Mouse (Mus musculus): ENCODE measurements around the gene Swap70. TPM values are rescaled to one million over a fixed set of nuclear protein-coding genes. Genes with fewer than 3 reads are reported as not detected.

The Swap70 gene
- polyA plus RNA-seq, 1 experiment from 2014 or later = 25.2 TPM

DNA sequence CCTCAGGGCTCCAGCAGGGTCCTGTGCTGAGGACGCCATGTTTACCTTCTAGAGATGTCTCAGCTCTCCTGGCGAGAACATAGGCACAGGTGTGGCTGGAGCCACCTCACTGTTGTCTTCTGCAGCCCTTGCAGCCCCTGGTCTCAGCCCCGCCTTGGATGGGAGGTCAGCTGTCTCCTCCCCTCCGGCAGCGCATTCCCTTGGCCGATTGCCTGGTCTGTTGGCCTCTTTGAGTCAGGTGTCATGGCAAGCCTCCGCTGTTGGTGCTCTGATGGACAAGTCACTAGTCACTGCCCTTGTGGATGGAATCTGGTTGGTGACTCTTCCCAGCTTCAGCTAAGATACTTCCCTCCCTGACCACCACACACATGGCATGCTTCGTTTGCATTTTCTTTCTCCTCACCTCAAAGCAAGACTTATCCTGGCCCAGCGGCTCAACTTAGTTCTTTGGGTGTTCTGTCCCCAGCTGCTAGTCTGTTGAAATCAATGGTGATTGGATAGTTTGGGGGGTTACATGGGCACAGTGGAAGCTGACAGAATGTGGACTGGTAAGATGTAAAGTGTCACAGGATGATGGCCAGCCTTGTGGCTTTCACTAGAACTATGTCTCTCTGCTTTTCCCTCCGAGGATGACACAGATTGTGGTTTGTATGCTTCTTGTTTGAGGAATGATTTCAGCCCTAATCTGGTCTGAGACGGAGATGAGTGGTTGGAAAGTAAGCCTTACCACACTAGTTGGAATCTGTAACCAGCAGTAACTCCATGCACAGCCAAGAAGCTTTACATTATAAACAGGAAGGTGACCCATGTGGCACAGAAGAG lies 60.1 kb downstream of the Swap70 start:
- H3K4me1 ChIP-seq (ENCODE audit: control insufficient read depth, insufficient read depth, low read length) = no peaks in the 10 kb centered on the region
- no peak overlapping the region for H3K4me2 ChIP-seq (replicated peaks; ENCODE audit: low read depth, low read length)
- peaks cover 23% of the 10 kb centered on the region for H3K36me3 ChIP-seq (ENCODE audit: control insufficient read depth, insufficient read depth, low read length)
- WGBS = 89% methylated on average over 11 of the region's 11 CpGs
- H3K9me3 ChIP-seq (ENCODE audit: control insufficient read depth, low read depth, low read length) = no peaks in the 10 kb centered on the region
- no peak overlapping the region for H3K9ac ChIP-seq (replicated peaks; ENCODE audit: low read depth, low read length)
- no peak overlapping the region for H3K27ac ChIP-seq (ENCODE audit: low read length)
- H3K4me3 ChIP-seq (ENCODE audit: low read depth, low read length) = no peak overlapping the region
- ATAC-seq (ENCODE audit: insufficient number of reproducible peaks, insufficient read depth, low FRiP score, low read depth) = no peak
- H3K27me3 ChIP-seq (ENCODE audit: control insufficient read depth, insufficient read depth, low read length) = no peaks in the 10 kb centered on the region

DNA sequence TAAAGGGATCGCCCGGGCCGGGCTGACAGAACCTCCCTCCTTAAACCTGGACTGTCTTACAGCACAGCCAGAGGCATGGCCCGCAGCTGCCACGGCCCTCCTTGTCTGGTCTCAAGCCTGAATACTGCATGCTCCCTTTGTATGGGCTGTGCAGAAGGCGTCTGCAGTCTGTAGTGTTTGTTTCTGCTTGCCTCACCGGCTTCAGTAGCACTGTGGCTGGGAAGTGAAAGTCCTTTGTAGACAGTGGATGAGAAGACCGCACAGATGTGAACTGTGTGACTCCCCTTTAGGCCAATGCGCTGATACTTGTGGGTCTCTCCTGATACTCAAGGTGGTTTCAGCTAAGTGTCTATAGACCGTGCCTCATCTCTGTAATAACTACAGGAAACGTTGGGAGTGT lies 61.3 kb downstream of the Swap70 start:
- Histone ChIP-seq H3K27me3 (ENCODE audit: control insufficient read depth, insufficient read depth, low read length) (no peaks in the 10 kb centered on the region), H3K4me2 (replicated peaks; ENCODE audit: low read depth, low read length) (no peak overlapping the region), H3K9me3 (ENCODE audit: control insufficient read depth, low read depth, low read length) (no peaks in the 10 kb centered on the region), H3K9ac (replicated peaks; ENCODE audit: low read depth, low read length) (no peak overlapping the region), H3K4me3 (ENCODE audit: low read depth, low read length) (no peak overlapping the region), H3K4me1 (ENCODE audit: control insufficient read depth, insufficient read depth, low read length) (0 out of 2 replicates have a peak, but pooled peaks cover 5% of the 10 kb centered on the region), H3K36me3 (ENCODE audit: control insufficient read depth, insufficient read depth, low read length) (peaks cover 23% of the 10 kb centered on the region), H3K27ac (ENCODE audit: low read length) (no peak overlapping the region)
- no peak for ATAC-seq (ENCODE audit: insufficient number of reproducible peaks, insufficient read depth, low FRiP score, low read depth)
- WGBS = 87% methylated on average over 11 of the region's 11 CpGs

DNA sequence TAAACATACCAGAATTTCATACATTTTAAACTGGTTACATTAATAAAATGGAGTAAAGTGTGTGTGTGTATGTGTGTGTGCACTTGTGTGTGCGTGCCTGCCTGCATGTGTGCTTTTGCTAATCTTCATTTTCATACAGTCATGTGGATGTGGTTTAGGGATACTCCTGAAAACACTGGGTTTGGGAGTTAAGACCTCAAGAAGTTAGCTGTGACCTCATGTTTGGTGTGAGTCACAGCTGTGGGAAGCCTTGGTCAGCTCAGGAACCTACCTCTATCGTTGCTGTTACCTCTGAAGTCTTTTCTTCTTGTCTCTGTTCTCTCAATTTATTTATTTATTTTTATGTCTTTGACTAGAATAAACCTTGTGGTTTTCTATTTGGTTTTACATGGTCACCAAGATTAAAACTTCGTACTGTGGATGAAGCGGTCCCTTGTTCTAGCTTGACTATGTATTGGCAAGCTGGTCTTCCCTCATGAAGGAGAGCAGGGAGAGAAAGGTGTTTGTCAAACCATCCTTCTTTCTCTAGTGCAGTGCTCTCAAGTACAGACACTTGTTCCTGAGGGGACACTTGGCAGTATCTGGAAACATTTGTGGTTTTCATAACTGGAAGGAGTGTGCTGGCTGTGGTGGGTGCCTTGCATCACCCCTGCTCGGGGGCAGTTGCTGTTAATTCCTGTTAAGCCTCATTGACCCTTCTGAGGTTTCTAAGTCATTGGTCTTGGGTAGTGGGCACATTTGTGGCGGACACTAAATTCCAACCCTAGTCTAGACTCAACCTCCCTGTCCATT lies 62.2 kb downstream of the Swap70 start:
- ATAC-seq (ENCODE audit: insufficient number of reproducible peaks, insufficient read depth, low FRiP score, low read depth) = no peak
- WGBS = 89% methylated on average over 6 of the region's 6 CpGs
- no peaks in the 10 kb centered on the region for H3K9me3 ChIP-seq (ENCODE audit: control insufficient read depth, low read depth, low read length)
- no peak overlapping the region for H3K9ac ChIP-seq (replicated peaks; ENCODE audit: low read depth, low read length)
- peaks cover 23% of the 10 kb centered on the region for H3K36me3 ChIP-seq (ENCODE audit: control insufficient read depth, insufficient read depth, low read length)
- no peaks in the 10 kb centered on the region for H3K27me3 ChIP-seq (ENCODE audit: control insufficient read depth, insufficient read depth, low read length)
- H3K4me2 ChIP-seq (replicated peaks; ENCODE audit: low read depth, low read length) = no peak overlapping the region
- H3K27ac ChIP-seq (ENCODE audit: low read length) = no peak overlapping the region
- peaks cover 10% of the 10 kb centered on the region; the same call in 1 of the 2 replicates for H3K4me1 ChIP-seq (ENCODE audit: control insufficient read depth, insufficient read depth, low read length)
- no peak overlapping the region for H3K4me3 ChIP-seq (ENCODE audit: low read depth, low read length)

DNA sequence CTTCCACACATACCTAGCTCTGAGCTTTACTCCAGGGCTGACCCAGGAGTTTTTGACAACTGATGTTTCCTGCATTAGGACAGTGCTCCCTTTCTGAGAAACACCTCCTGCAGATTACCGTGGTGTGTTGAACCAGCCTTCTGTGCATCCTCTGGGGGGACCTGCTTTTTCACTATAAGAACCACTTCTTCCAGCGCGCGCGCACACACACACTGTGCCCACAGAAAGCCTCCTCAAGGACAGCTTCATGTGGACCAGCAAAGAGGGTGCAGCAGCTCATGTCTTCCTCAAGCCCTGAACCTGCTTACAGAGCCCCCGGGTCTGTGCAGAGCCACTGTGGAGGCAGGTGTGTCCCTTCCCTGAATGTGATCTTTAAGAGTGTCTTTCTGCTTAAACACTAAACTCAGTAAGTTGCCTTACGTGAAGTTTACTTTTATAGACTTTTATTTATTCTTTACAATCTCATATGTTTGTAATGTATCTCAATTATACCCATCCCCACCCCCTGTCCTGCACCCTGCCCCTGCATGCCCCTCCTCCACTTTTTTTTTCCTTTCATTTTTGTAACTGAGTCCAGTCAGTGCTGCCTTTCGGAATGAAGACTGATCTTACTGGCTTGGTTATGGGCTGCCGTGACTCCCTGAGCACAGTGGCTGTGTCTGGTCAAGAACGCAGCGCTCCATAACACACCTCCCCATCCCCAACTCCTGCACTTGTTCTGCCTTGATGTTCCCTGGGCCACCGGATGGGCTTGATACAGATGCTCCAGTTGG lies 63.8 kb downstream of the Swap70 start:
- Histone ChIP-seq H3K4me1 (ENCODE audit: control insufficient read depth, insufficient read depth, low read length) (peaks cover 13% of the 10 kb centered on the region; the same call in 1 of the 2 replicates), H3K9me3 (ENCODE audit: control insufficient read depth, low read depth, low read length) (no peaks in the 10 kb centered on the region), H3K4me3 (ENCODE audit: low read depth, low read length) (no peak overlapping the region), H3K36me3 (ENCODE audit: control insufficient read depth, insufficient read depth, low read length) (peaks cover 11% of the 10 kb centered on the region), H3K4me2 (replicated peaks; ENCODE audit: low read depth, low read length) (no peak overlapping the region), H3K9ac (replicated peaks; ENCODE audit: low read depth, low read length) (no peak overlapping the region), H3K27ac (ENCODE audit: low read length) (no peak overlapping the region), H3K27me3 (ENCODE audit: control insufficient read depth, insufficient read depth, low read length) (no peaks in the 10 kb centered on the region)
- 89% methylated on average over 12 of the region's 12 CpGs for WGBS
- no peak for ATAC-seq (ENCODE audit: insufficient number of reproducible peaks, insufficient read depth, low FRiP score, low read depth)

DNA sequence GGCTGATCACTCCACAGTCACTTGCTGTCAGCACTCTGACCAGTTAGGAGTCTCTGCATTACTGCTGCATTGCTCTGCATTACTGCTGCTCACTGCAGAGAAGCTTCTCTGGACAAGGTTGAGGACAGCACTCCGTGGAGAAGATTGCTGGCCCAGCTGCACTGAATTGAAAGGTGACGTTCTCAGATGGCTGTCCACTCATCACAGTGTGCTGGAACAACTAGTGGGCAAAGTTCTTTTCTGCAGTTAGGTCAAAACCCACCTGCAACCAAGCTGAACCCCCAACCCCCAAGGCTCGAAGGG lies 64.3 kb downstream of the Swap70 start:
- ATAC-seq (ENCODE audit: insufficient number of reproducible peaks, insufficient read depth, low FRiP score, low read depth) = no peak
- H3K27me3 ChIP-seq (ENCODE audit: control insufficient read depth, insufficient read depth, low read length) = no peaks in the 10 kb centered on the region
- H3K4me3 ChIP-seq (ENCODE audit: low read depth, low read length) = no peak overlapping the region
- no peaks in the 10 kb centered on the region for H3K9me3 ChIP-seq (ENCODE audit: control insufficient read depth, low read depth, low read length)
- no peak overlapping the region for H3K4me2 ChIP-seq (replicated peaks; ENCODE audit: low read depth, low read length)
- H3K27ac ChIP-seq (ENCODE audit: low read length) = no peak overlapping the region
- H3K4me1 ChIP-seq (ENCODE audit: control insufficient read depth, insufficient read depth, low read length) = peaks cover 13% of the 10 kb centered on the region; the same call in 1 of the 2 replicates
- 89% methylated on average over 3 of the region's 3 CpGs for WGBS
- peaks cover 9% of the 10 kb centered on the region; the same call in 1 of the 2 replicates for H3K36me3 ChIP-seq (ENCODE audit: control insufficient read depth, insufficient read depth, low read length)
- H3K9ac ChIP-seq (replicated peaks; ENCODE audit: low read depth, low read length) = no peak overlapping the region

DNA sequence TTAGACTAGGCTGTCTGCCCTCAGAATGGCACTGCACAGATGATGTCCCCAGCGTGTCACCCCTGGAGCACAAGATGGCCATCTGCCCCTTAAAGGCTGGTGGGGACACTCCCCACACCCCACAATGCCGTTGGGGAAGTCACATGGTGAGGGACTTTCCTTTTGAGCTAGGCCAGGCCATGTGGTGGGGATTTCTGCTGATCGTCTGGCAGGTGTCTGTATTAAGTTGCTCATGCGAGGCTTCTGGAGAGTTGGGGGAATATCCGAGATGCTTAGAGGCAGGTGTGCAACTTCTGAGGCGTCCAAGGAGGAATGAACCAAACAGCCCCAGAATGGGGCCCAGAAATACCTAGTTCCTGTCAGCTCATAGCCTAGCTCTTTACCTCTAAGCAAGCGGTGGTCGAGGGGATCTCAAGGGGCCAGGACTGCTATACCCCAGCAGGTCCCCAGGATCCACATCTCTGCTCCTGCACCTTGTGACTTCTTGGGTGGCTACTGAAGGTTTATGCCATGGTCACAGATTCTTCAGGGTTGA lies 64.8 kb downstream of the Swap70 start:
- H3K4me2 ChIP-seq (replicated peaks; ENCODE audit: low read depth, low read length) = no peak overlapping the region
- H3K36me3 ChIP-seq (ENCODE audit: control insufficient read depth, insufficient read depth, low read length) = peaks cover 8% of the 10 kb centered on the region; the same call in 1 of the 2 replicates
- 80% methylated on average over 8 of the region's 8 CpGs for WGBS
- no peak overlapping the region for H3K9ac ChIP-seq (replicated peaks; ENCODE audit: low read depth, low read length)
- no peak overlapping the region for H3K27ac ChIP-seq (ENCODE audit: low read length)
- ATAC-seq (ENCODE audit: insufficient number of reproducible peaks, insufficient read depth, low FRiP score, low read depth) = no peak
- no peak overlapping the region for H3K4me3 ChIP-seq (ENCODE audit: low read depth, low read length)
- no peaks in the 10 kb centered on the region for H3K27me3 ChIP-seq (ENCODE audit: control insufficient read depth, insufficient read depth, low read length)
- H3K4me1 ChIP-seq (ENCODE audit: control insufficient read depth, insufficient read depth, low read length) = peaks cover 13% of the 10 kb centered on the region; the same call in 1 of the 2 replicates
- H3K9me3 ChIP-seq (ENCODE audit: control insufficient read depth, low read depth, low read length) = no peaks in the 10 kb centered on the region

DNA sequence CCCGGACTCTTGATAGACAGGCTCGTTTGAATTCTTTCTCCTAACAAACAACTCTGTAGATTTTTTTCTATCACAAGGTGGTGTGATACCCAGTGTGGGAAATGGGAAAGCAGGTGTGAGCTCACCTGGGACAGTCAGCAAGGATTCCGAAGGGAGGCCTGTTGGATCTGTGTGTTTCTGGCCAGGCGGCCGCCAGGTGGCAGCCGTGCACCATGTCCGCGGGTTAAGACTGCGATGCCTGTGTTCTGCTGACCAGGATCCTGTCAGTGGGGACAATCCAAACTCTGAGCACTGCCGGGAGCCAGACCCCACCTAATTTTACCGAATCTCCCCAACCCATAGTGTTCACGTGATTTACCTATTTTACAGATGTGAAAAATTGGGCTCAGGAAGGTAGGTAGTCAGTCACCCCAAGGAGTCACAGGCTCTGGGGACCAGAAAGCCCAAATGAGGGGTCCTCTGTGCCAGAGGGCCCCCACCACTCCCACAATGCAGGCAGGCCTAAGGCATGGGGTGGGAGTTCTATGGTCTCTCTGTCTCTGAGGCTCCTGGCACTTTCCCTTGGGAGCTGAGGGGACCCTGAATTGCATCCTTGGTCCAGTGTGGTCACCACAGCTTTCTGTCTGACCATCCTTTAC lies 65.4 kb downstream of the Swap70 start:
- WGBS = 6% methylated on average over 12 of the region's 12 CpGs
- peak; percentile 80 for ATAC-seq (ENCODE audit: insufficient number of reproducible peaks, insufficient read depth, low FRiP score, low read depth)
- H3K4me2 ChIP-seq (replicated peaks; ENCODE audit: low read depth, low read length) = no peak overlapping the region
- no peak overlapping the region for H3K9ac ChIP-seq (replicated peaks; ENCODE audit: low read depth, low read length)
- no peaks in the 10 kb centered on the region for H3K27me3 ChIP-seq (ENCODE audit: control insufficient read depth, insufficient read depth, low read length)
- H3K9me3 ChIP-seq (ENCODE audit: control insufficient read depth, low read depth, low read length) = no peaks in the 10 kb centered on the region
- H3K4me1 ChIP-seq (ENCODE audit: control insufficient read depth, insufficient read depth, low read length) = peaks cover 13% of the 10 kb centered on the region; the same call in 1 of the 2 replicates
- no peak overlapping the region for H3K4me3 ChIP-seq (ENCODE audit: low read depth, low read length)
- no peak overlapping the region for H3K27ac ChIP-seq (ENCODE audit: low read length)
- H3K36me3 ChIP-seq (ENCODE audit: control insufficient read depth, insufficient read depth, low read length) = 0 out of 2 replicates have a peak, but pooled peaks cover 2% of the 10 kb centered on the region
